Mouse (Mus musculus): ENCODE measurements around the gene Insr. TPM values are rescaled to one million over a fixed set of nuclear protein-coding genes. Genes with fewer than 3 reads are reported as not detected.
A peak's percentile ranks its signal among the peaks of the same experiment; 100 is the strongest.
"Not testable (repeated sequence)": the region's sequence is repeated elsewhere in the genome, so short reads cannot be mapped to it uniquely, and the experiment has no call there.

Gene Insr
- polyA plus RNA-seq, 2 experiments from 2014 or later, result 10.6 to 12.0 TPM

DNA sequence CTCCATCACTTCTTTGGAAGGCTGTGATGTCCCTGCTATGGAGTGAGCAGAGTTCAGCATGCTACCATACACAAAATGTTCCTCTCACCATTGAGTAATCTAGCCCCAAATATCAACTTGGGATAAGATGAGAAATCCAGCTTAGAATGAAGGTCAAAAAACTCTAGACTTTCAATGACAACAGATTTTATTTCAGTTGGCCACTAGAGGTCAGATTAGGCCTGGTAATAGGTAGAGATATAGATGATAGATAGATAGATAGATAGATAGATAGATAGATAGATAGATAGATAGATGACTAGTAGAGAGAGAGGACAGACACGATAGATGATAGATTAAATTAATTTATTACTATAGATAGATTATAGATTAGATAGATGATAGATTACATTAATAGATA, 99.5 kb downstream of the Insr start:
- peak; percentile 43 for ATAC-seq

GRCm38 (mm10) chr8:3177440-3177839, 102.0 kb downstream of the Insr start:
- ATAC-seq, result no peak

DNA sequence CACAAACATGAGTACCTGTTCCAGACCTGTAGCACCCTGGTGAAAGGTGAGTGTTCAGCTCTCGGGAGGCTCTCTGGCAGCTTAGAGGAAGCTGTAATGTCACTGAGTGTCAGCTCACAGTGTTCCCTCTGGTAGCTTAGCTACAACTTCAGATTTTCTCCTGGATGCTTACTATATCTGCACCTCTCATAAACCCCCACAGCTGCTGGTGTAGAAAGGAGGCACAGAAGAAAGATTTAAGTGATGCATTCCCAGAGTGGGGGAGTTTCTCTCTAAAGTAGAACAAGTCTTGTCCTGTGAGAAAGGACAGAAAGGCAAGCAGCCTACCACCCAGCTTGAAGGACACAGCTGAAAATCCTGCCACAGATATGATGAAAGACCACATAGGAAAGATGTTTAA, 107.2 kb downstream of the Insr start:
- no peak for ATAC-seq

DNA sequence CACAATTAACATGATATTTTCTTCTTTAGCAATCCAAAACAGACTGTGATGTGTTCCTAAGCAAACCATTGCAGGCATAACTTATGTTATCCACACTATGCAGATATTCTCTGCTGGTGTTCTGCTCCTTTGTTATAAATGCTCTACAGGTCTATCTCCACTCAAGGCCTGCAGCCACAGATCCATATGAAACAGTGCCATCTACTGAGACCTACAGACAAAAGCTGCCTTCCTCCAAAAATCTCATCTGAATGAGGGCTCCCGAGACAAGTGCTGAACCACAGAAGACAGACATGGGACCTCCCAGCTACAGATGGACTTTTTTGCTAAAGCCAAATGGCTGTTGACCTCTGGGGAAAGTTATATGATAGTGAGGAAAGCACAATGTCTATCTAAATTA, 132.9 kb downstream of the Insr start:
- no peak for ATAC-seq

DNA sequence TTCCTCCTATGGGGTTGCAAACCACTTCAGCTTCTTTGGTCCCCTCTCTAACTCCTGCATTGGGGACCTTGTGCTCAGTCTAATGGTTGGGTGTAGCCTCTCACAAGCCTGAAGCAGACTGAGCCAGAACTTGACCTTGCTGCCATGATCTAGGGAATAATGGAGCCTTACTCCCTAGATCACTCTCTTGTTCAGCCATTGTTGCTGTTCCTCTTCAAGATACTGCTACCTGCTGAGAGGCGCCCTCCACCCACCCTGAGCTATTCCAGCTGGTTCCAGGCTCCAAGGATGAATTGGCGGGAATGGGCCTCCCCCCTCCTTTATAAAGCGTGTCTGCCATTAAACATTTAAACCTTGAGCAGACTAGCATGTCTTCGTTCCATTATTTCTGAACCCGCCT, 179.0 kb downstream of the Insr start:
- ATAC-seq, result not testable (repeated sequence)

Other genes with a start within 250 kb of the Insr start
- 10 to 100 TPM; 38.2 to 52.0 TPM for gene A430078G23Rik, start 73.8 kb upstream of the Insr start, polyA plus RNA-seq (2017; shearing (Covaris generic))
- gene Arhgef18, start 113.4 kb upstream of the Insr start, polyA plus RNA-seq (2017; shearing (Covaris generic)), result 10 to 100 TPM; 27.6 to 35.8 TPM
- gene Pex11g, start 188.1 kb upstream of the Insr start, polyA plus RNA-seq (2017; shearing (Covaris generic)), result 10 to 100 TPM; 18.2 to 22.7 TPM
- not detected for gene Tex45, start 191.2 kb upstream of the Insr start, polyA plus RNA-seq (2017; shearing (Covaris generic))
- 1 to 10 TPM; 1.0 to 1.6 TPM for gene Zfp358, start 213.5 kb upstream of the Insr start, polyA plus RNA-seq (2017; shearing (Covaris generic))
- gene Mcoln1, start 220.8 kb upstream of the Insr start, polyA plus RNA-seq (2017; shearing (Covaris generic)), result 10 to 100 TPM; 16.1 to 18.6 TPM
- gene Pnpla6, start 235.8 kb upstream of the Insr start, polyA plus RNA-seq (2017; shearing (Covaris generic)), result 10 to 100 TPM; 26.1 to 43.7 TPM

Measured in CD4-positive, CD25-positive, alpha-beta regulatory T cell, adult 4 months (primary cell).